Mouse (Mus musculus): Measurements from ENCODE around the gene Grb10. TPM values are rescaled to one million over a fixed set of nuclear protein-coding genes. Genes with fewer than 3 reads are reported as not detected.
A peak's percentile ranks its signal among the peaks of the same experiment; 100 is the strongest.

Grb10 gene
- polyA plus RNA-seq, 1 experiment from 2014 or later = 352 TPM

DNA sequence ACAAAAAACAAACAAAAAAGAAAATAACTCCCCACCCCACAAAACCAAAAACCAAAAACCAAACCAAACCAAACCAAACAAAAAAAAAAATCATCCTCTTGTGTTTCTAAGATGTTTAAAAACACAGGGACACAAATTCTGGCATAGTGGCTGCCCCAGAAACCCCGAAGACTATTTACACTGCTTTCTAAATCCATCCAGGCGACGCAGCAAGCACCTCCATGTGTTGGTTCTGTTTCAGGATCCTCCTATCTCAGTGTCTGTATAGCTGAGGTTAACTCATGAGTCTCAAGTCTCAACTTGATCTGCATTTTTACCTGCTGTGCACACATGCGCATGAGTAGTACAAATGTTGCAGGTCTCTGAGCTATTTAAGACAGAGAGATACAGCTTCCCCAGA, 1.9 kb upstream of the Grb10 start:
- Histone ChIP-seq H3K27ac (replicated peaks) (no peak overlapping the region), H3K4me3 (no peak overlapping the region), H3K4me1 (0 out of 2 replicates have a peak, but pooled peaks cover 12% of the 10 kb centered on the region), H3K9me3 (no peaks in the 10 kb centered on the region), H3K4me2 (replicated peaks) (no peak overlapping the region), H3K36me3 (no peaks in the 10 kb centered on the region), H3K27me3 (peaks cover 78% of the 10 kb centered on the region), H3K9ac (replicated peaks) (no peak overlapping the region)
- ATAC-seq (ENCODE audit: low FRiP score, low read depth) = no peak
- WGBS = 84% methylated on average over 4 of the region's 4 CpGs

- H3K4me1 ChIP-seq = 0 out of 2 replicates have a peak, but pooled peaks cover 12% of the 10 kb centered on the region
These were observed 1.3 kb upstream of the Grb10 start for GRCm38 (mm10) chr11:12039748-12040147.

GRCm38 (mm10) chr11:12039098-12039497, 615 bp upstream of the Grb10 start:
- Histone ChIP-seq H3K9me3 (no peaks in the 10 kb centered on the region), H3K27ac (replicated peaks) (no peak overlapping the region), H3K4me2 (replicated peaks) (no peak overlapping the region), H3K4me1 (0 out of 2 replicates have a peak, but pooled peaks cover 12% of the 10 kb centered on the region), H3K4me3 (no peak overlapping the region), H3K36me3 (no peaks in the 10 kb centered on the region), H3K27me3 (peaks cover 90% of the 10 kb centered on the region), H3K9ac (replicated peaks) (no peak overlapping the region)
- WGBS = 22% methylated on average over 3 of the region's 3 CpGs
- peak; percentile 39; the same call in 1 of the 2 replicates for ATAC-seq (ENCODE audit: low FRiP score, low read depth)

More at GRCm38 (mm10) chr11:12039748-12040147, 1.3 kb upstream of the Grb10 start:
- H3K9ac ChIP-seq (replicated peaks) = no peak overlapping the region
- peaks cover 84% of the 10 kb centered on the region for H3K27me3 ChIP-seq
- H3K9me3 ChIP-seq = no peaks in the 10 kb centered on the region
- H3K27ac ChIP-seq (replicated peaks) = no peak overlapping the region
- no peak for ATAC-seq (ENCODE audit: low FRiP score, low read depth)
- H3K4me2 ChIP-seq (replicated peaks) = no peak overlapping the region
- WGBS = 66% methylated on average over 6 of the region's 6 CpGs
- H3K4me3 ChIP-seq = no peak overlapping the region
- no peaks in the 10 kb centered on the region for H3K36me3 ChIP-seq

DNA sequence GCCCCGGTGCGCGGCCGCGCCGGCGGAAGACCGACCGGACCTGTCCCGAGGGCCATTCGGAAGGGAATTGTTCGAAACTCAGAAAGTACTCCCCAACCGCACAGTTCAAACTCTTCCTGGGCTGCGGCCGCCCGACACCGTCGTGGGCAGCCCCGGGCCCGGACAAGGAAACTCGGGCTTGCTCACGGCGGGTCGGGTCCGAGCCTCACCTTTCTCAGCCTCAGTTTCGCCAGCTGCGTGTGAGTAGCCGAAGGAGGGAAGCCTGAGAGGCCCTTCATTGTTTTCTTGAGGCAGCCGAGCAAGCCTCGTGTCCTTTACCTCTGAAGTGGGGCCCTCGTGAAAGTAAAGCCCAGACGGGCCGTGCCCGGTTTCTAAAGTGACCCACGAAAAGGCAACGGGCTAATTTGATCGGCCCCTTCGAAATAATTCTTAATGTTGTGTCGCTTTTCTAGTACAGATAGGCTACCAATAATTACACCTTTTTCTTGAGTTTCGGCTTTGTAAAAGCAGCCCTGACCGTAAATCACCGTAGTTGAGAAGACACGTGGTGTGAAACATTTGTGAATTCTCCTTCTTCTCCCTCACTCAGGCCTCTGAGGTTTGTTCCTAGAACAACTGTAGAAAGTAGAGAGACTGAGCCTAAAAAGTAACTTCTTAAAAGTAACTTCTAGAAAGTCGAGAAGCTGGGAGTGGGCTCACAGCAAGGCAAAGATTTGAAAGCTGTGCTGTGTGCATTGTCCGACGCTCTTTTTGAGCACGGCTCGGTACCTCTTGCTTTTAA, 604 bp downstream of the Grb10 start:
- H3K4me3 ChIP-seq = peak overlapping the region; percentile 69
- peaks cover 90% of the 10 kb centered on the region for H3K27me3 ChIP-seq
- peak overlapping the region; percentile 88 for H3K9ac ChIP-seq (replicated peaks)
- WGBS = 5% methylated on average over 41 of the region's 48 CpGs
- H3K9me3 ChIP-seq = no peaks in the 10 kb centered on the region
- ATAC-seq (ENCODE audit: low FRiP score, low read depth) = no peak; the same call in none of the 2 replicates
- peaks cover 13% of the 10 kb centered on the region; the same call in 1 of the 2 replicates for H3K4me1 ChIP-seq
- no peaks in the 10 kb centered on the region for H3K36me3 ChIP-seq
- peak overlapping the region; percentile 54 for H3K4me2 ChIP-seq (replicated peaks)
- peak overlapping the region; percentile 83 for H3K27ac ChIP-seq (replicated peaks)

- ATAC-seq (ENCODE audit: low FRiP score, low read depth) = peak; percentile 68
- H3K9me3 ChIP-seq = no peaks in the 10 kb centered on the region
- H3K36me3 ChIP-seq = no peaks in the 10 kb centered on the region
- H3K4me2 ChIP-seq (replicated peaks) = peak overlapping the region; percentile 54
- H3K27ac ChIP-seq (replicated peaks) = peak overlapping the region; percentile 83
- H3K4me1 ChIP-seq = peaks cover 15% of the 10 kb centered on the region; the same call in 1 of the 2 replicates
- WGBS = under 1% methylated on average over 42 of the region's 93 CpGs
- H3K27me3 ChIP-seq = peaks cover 90% of the 10 kb centered on the region
- H3K9ac ChIP-seq (replicated peaks) = peak overlapping the region; percentile 88
- H3K4me3 ChIP-seq = peak overlapping the region; percentile 69
These were observed 1.3 kb downstream of the Grb10 start for GRCm38 (mm10) chr11:12037075-12037686.

- H3K36me3 ChIP-seq = no peaks in the 10 kb centered on the region
- peak overlapping the region; percentile 54 for H3K4me2 ChIP-seq (replicated peaks)
- peak; percentile 7 for ATAC-seq (ENCODE audit: low FRiP score, low read depth)
- H3K27me3 ChIP-seq = peaks cover 88% of the 10 kb centered on the region
- H3K27ac ChIP-seq (replicated peaks) = peak overlapping the region; percentile 83
- WGBS = 2% methylated on average over 65 of the region's 65 CpGs
- H3K4me3 ChIP-seq = peak overlapping the region; percentile 69
- peak overlapping the region; percentile 88 for H3K9ac ChIP-seq (replicated peaks)
- no peaks in the 10 kb centered on the region for H3K9me3 ChIP-seq
- peaks cover 19% of the 10 kb centered on the region; the same call in 1 of the 2 replicates for H3K4me1 ChIP-seq
These were observed 2.3 kb downstream of the Grb10 start for GRCm38 (mm10) chr11:12035916-12036910.

DNA sequence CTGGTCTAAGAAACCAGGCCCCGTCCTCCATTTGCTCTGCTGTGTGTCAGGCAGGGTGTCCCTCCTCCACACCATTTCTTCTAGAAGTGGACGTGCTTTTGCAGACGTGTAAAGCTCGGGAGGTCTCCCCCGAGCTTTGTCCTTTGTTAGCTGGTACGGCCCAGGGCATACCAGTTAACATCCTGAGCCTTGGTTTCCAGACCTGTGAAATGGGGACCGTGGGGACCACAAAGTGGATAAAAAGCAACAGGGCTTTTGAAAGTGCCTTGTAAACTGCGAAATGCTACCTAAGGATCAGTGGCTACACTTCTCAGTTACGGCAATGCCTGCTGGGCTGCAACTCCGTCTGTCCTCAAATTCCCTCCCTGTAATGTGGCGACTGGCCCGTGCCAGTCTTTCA, 3.2 kb downstream of the Grb10 start:
- Histone ChIP-seq H3K4me2 (replicated peaks) (peak overlapping the region; percentile 54), H3K9me3 (no peaks in the 10 kb centered on the region), H3K27me3 (peaks cover 87% of the 10 kb centered on the region), H3K4me1 (peaks cover 19% of the 10 kb centered on the region; the same call in 1 of the 2 replicates), H3K36me3 (no peaks in the 10 kb centered on the region), H3K4me3 (peak overlapping the region; percentile 69), H3K9ac (replicated peaks) (peak overlapping the region; percentile 88), H3K27ac (replicated peaks) (0 out of 2 replicates have a peak overlapping the region, but pooled peaks have one; percentile 7)
- no peak for ATAC-seq (ENCODE audit: low FRiP score, low read depth)
- WGBS = 5% methylated on average over 12 of the region's 12 CpGs

GRCm38 (mm10) chr11:12034781-12035180, 3.7 kb downstream of the Grb10 start:
- H3K4me2 ChIP-seq (replicated peaks) = peak overlapping the region; percentile 54
- 0 out of 2 replicates have a peak overlapping the region, but pooled peaks have one; percentile 10 for H3K27ac ChIP-seq (replicated peaks)
- 42% methylated on average over 4 of the region's 4 CpGs for WGBS
- H3K9me3 ChIP-seq = no peaks in the 10 kb centered on the region
- H3K27me3 ChIP-seq = peaks cover 83% of the 10 kb centered on the region
- peak overlapping the region; percentile 69 for H3K4me3 ChIP-seq
- H3K36me3 ChIP-seq = no peaks in the 10 kb centered on the region
- peaks cover 19% of the 10 kb centered on the region; the same call in 1 of the 2 replicates for H3K4me1 ChIP-seq
- H3K9ac ChIP-seq (replicated peaks) = peak overlapping the region; percentile 34; the same call in 1 of the 2 replicates
- no peak for ATAC-seq (ENCODE audit: low FRiP score, low read depth)

GRCm38 (mm10) chr11:12034371-12034770, 4.1 kb downstream of the Grb10 start:
- Histone ChIP-seq H3K4me3 (peak overlapping the region; percentile 69), H3K27me3 (peaks cover 83% of the 10 kb centered on the region), H3K4me1 (peaks cover 17% of the 10 kb centered on the region; the same call in 1 of the 2 replicates), H3K9ac (replicated peaks) (no peak overlapping the region), H3K27ac (replicated peaks) (no peak overlapping the region), H3K9me3 (peaks cover 1% of the 10 kb centered on the region; the same call in 1 of the 2 replicates), H3K4me2 (replicated peaks) (peak overlapping the region; percentile 54), H3K36me3 (no peaks in the 10 kb centered on the region)
- 27% methylated on average over 5 of the region's 5 CpGs for WGBS
- no peak for ATAC-seq (ENCODE audit: low FRiP score, low read depth)

DNA sequence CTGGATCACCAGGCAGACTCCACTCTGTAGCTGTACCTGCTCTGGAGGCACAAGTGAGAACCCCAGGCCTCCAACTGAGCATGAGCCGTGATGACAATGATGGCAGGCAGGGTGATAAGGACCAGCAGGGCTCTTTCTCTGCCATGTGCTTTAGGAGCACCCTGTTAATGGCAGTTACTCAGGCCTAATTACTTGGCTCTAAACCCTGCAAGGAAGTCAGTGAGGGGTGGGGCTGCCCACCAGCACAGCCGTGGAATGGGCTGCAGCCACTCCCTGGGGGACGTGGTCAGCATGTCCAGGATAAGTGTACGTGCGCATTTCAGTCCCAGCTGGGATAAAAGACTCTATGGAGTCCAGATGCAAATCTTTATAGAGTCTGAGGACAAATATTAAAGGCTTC, 5.7 kb downstream of the Grb10 start:
- Histone ChIP-seq H3K9me3 (peaks cover 15% of the 10 kb centered on the region), H3K27ac (replicated peaks) (no peak overlapping the region), H3K36me3 (peaks cover 11% of the 10 kb centered on the region), H3K4me3 (peak overlapping the region; percentile 4; the same call in 1 of the 2 replicates), H3K27me3 (peaks cover 85% of the 10 kb centered on the region), H3K4me1 (peaks cover 14% of the 10 kb centered on the region; the same call in 1 of the 2 replicates), H3K9ac (replicated peaks) (no peak overlapping the region), H3K4me2 (replicated peaks) (peak overlapping the region; percentile 32)
- no peak for ATAC-seq (ENCODE audit: low FRiP score, low read depth)
- WGBS = 29% methylated on average over 5 of the region's 5 CpGs

DNA sequence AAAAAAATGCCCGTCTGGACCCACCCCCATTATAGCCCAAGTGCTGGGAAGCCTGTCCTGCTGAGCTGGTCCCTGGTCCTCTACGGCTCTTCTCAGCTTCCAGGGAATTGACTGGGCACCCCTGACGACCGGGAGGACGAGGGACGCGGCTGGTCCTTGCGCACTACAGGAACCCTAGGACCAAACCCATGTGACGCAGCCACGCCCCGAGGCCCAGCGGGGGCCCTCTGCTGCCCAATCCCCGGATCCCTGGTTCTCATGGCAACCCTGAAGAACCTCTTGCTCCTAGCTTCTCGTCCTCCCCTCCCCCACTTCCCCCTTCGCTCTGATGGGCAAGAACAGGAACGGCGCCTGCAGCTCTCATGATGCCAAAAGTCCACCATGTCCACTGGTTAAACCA, 11.8 kb downstream of the Grb10 start:
- Histone ChIP-seq H3K27ac (replicated peaks) (no peak overlapping the region), H3K9ac (replicated peaks) (0 out of 2 replicates have a peak overlapping the region, but pooled peaks have one; percentile 5), H3K4me2 (replicated peaks) (peak overlapping the region; percentile 59), H3K27me3 (peaks cover 91% of the 10 kb centered on the region), H3K9me3 (peaks cover 37% of the 10 kb centered on the region), H3K4me1 (0 out of 2 replicates have a peak, but pooled peaks cover 2% of the 10 kb centered on the region), H3K4me3 (peak overlapping the region; percentile 39), H3K36me3 (peaks cover 40% of the 10 kb centered on the region)
- ATAC-seq (ENCODE audit: low FRiP score, low read depth) = peak; percentile 58
- WGBS = 58% methylated on average over 17 of the region's 17 CpGs
